Mouse (Mus musculus) heart, embryonic 10.5 days (tissue): Measurements from ENCODE around the gene Med19. TPM values are rescaled to one million over a fixed set of nuclear protein-coding genes. Genes with fewer than 3 reads are reported as not detected.

Experiments
- DNase-seq: peaks from one replicate; pipeline ENCODE4 v3.0.0-alpha.2; 2017; ENCODE audit warnings: low spot score
- H3K27ac ChIP-seq: fragments of 300-500 bp; sonication (generic); 2 replicates; pipeline ENCODE4 v1.5.1; 2016; ENCODE audit warnings: mild to moderate bottlenecking
- H3K27me3 ChIP-seq: fragments of 300-500 bp; sonication (generic); 2 replicates; pipeline ENCODE4 v1.6.1; 2016; ENCODE audit warnings: mild to moderate bottlenecking; ENCODE audit not compliant: poor library complexity, insufficient read depth, severe bottlenecking
- H3K36me3 ChIP-seq: fragments of 300-500 bp; sonication (generic); 2 replicates; pipeline ENCODE4 v1.6.1; 2016; ENCODE audit warnings: mild to moderate bottlenecking, moderate library complexity
- H3K4me1 ChIP-seq: fragments of 300-500 bp; sonication (generic); 2 replicates; pipeline ENCODE4 v1.6.1; 2016; ENCODE audit warnings: mild to moderate bottlenecking
- H3K4me3 ChIP-seq: fragments of 300-500 bp; sonication (generic); 2 replicates; pipeline ENCODE4 v1.5.1; 2016; ENCODE audit warnings: mild to moderate bottlenecking, moderate library complexity
- H3K9me3 ChIP-seq: fragments of 300-500 bp; sonication (generic); 2 replicates; pipeline ENCODE4 v1.6.1; 2016; ENCODE audit warnings: mild to moderate bottlenecking, moderate library complexity
- WGBS: fragments of 180-500 bp; shearing (Covaris S2); methylation state at CpG from one replicate; pipeline ENCODE4 v1.1.7; 2016; 5-methylcytosine and 5-hydroxymethylcytosine counted together
- polyA plus RNA-seq: library from polyadenylated mRNA; unstranded; fragments of >200 nt; fragmentation: Nextera tagmentation; extraction: Ambion mirVana; gene quantifications from 2 replicates; pipeline ENCODE4 v1.2.1, GENCODE M21; 2016

Gene Med19
- polyA plus RNA-seq, 1 experiment from 2014 or later: 39.9 TPM

- no peaks in the 10 kb centered on the region for H3K27me3 ChIP-seq
- 80% methylated on average over 1 of the region's 1 CpGs for WGBS
Measured at GRCm38 (mm10) chr2:84732394-84732793, 54.2 kb downstream of the Med19 start.

DNA sequence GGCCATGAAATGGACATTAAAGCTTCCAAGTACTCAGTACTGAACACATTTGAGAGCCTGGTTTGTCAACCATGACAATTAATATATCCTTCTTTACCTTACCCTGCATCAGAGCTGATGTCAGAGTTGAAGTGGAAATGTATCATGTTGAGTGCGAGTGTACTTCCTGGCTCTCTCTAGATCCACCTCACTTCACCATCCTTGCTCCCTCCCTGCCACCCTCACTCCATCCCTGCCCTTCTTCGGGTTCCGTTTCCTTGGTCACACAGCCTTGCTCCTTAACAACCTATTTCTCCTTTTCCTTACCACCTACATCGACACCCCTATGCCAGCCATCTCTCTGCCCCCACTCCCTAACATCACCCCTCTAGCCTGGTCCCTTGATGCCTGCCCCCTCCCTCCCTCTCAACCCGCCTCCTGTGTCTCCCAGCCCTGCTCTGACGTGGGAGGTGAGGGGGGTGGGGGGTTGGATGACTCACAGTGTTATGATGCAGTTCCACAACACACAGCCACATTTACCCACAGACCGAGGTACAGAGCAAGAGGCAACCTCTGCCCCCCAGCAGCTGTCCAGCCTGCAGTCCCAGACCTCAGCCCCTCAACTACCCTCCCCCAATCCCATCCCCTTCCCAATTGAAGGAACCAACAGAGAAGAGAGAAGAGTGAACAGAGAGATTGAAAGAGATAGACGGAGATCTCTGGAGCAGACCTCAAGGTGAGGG, 55.5 kb downstream of the Med19 start, which contains the start of gene Ypel4:
Gene Ypel4, plus strand, starts transcription at position 480 of the 722 bp plus-strand sequence.
- peak within 1 kb of the TSS; percentile 60 for H3K4me3 ChIP-seq
- H3K4me1 ChIP-seq: peaks cover 51% of the 10 kb centered on the region
- peak; percentile 88 for DNase-seq
- no peaks in the 10 kb centered on the region for H3K9me3 ChIP-seq
- no peaks in the 10 kb centered on the region for H3K36me3 ChIP-seq
- no peaks in the 10 kb centered on the region for H3K27me3 ChIP-seq
- WGBS: 3% methylated on average over 8 of the region's 8 CpGs
- peak within 1 kb of the TSS; percentile 84 for H3K27ac ChIP-seq

More at GRCm38 (mm10) chr2:84732394-84732793, 54.2 kb downstream of the Med19 start:
- H3K4me1 ChIP-seq: peaks cover 41% of the 10 kb centered on the region
- H3K9me3 ChIP-seq: no peaks in the 10 kb centered on the region
- H3K4me3 ChIP-seq: no peak overlapping the region
- peak; percentile 28 for DNase-seq
- no peak overlapping the region for H3K27ac ChIP-seq
- H3K36me3 ChIP-seq: no peaks in the 10 kb centered on the region

GRCm38 (mm10) chr2:84734351-84734864, 56.2 kb downstream of the Med19 start:
- DNase-seq: no peak
- Histone ChIP-seq H3K36me3 (no peaks in the 10 kb centered on the region), H3K9me3 (no peaks in the 10 kb centered on the region), H3K27me3 (no peaks in the 10 kb centered on the region), H3K4me1 (peaks cover 57% of the 10 kb centered on the region), H3K27ac (peak overlapping the region; percentile 84), H3K4me3 (peak overlapping the region; percentile 60)
- under 1% methylated on average over 11 of the region's 11 CpGs for WGBS

- peaks cover 62% of the 10 kb centered on the region for H3K4me1 ChIP-seq
- 0 out of 2 replicates have a peak, but pooled peaks cover 1% of the 10 kb centered on the region for H3K36me3 ChIP-seq
- H3K9me3 ChIP-seq: no peaks in the 10 kb centered on the region
- peak overlapping the region; percentile 60 for H3K4me3 ChIP-seq
- no peak for DNase-seq
- H3K27ac ChIP-seq: peak overlapping the region; percentile 84
- 3% methylated on average over 2 of the region's 2 CpGs for WGBS
- H3K27me3 ChIP-seq: no peaks in the 10 kb centered on the region
Measured at GRCm38 (mm10) chr2:84734919-84735318, 56.7 kb downstream of the Med19 start.

- peak; percentile 92 for DNase-seq
- 12% methylated on average over 7 of the region's 7 CpGs for WGBS
- Histone ChIP-seq H3K4me3 (peak overlapping the region; percentile 60), H3K27me3 (no peaks in the 10 kb centered on the region), H3K9me3 (no peaks in the 10 kb centered on the region), H3K4me1 (peaks cover 67% of the 10 kb centered on the region), H3K27ac (peak overlapping the region; percentile 84), H3K36me3 (peaks cover 7% of the 10 kb centered on the region; the same call in 1 of the 2 replicates)
Measured at GRCm38 (mm10) chr2:84735346-84735920, 57.2 kb downstream of the Med19 start.

GRCm38 (mm10) chr2:84736312-84737161, 58.3 kb downstream of the Med19 start:
- Histone ChIP-seq H3K9me3 (no peaks in the 10 kb centered on the region), H3K36me3 (peaks cover 18% of the 10 kb centered on the region), H3K27ac (peak overlapping the region; percentile 84), H3K27me3 (no peaks in the 10 kb centered on the region), H3K4me3 (peak overlapping the region; percentile 60), H3K4me1 (peaks cover 77% of the 10 kb centered on the region)
- no peak for DNase-seq
- WGBS: 9% methylated on average over 27 of the region's 27 CpGs

GRCm38 (mm10) chr2:84737451-84737925, 59.3 kb downstream of the Med19 start:
- Histone ChIP-seq H3K27ac (peak overlapping the region; percentile 84), H3K36me3 (peaks cover 25% of the 10 kb centered on the region), H3K9me3 (no peaks in the 10 kb centered on the region), H3K4me3 (peak overlapping the region; percentile 1; the same call in 1 of the 2 replicates), H3K4me1 (peaks cover 87% of the 10 kb centered on the region), H3K27me3 (no peaks in the 10 kb centered on the region)
- 8% methylated on average over 8 of the region's 8 CpGs for WGBS
- DNase-seq: peak; percentile 82

Other genes starting within 250 kb of the Med19 start
- gene Tfpi, start 201.6 kb upstream of the Med19 start, polyA plus RNA-seq: 56.5 and 68.8 TPM in 2 replicates
- gene Ctnnd1, start 27.6 kb upstream of the Med19 start, polyA plus RNA-seq: 65.2 and 91.5 TPM in 2 replicates
- 0.21 and 0.29 TPM in 2 replicates for gene Btbd18, start 19.3 kb upstream of the Med19 start, polyA plus RNA-seq
- 347 and 370 TPM in 2 replicates for gene Selenoh, start 7.6 kb upstream of the Med19 start, polyA plus RNA-seq
- gene Gm28635, start 361 bp upstream of the Med19 start, polyA plus RNA-seq: not detected in 2 replicates
- gene Tmx2, start 738 bp downstream of the Med19 start, polyA plus RNA-seq: 172 and 182 TPM in 2 replicates
- 33.3 and 33.4 TPM in 2 replicates for gene Zdhhc5, start 36.8 kb downstream of the Med19 start, polyA plus RNA-seq
- gene Clp1, start 48.9 kb downstream of the Med19 start, polyA plus RNA-seq: 30.0 and 42.1 TPM in 2 replicates
- 6.4 and 6.8 TPM in 2 replicates for gene Ypel4, start 55.7 kb downstream of the Med19 start, polyA plus RNA-seq
- gene Gm19426, start 65.3 kb downstream of the Med19 start, polyA plus RNA-seq: 6.9 and 7.3 TPM in 2 replicates
- 22.0 and 28.5 TPM in 2 replicates for gene Serping1, start 97.0 kb downstream of the Med19 start, polyA plus RNA-seq
- gene Ube2l6, start 120.4 kb downstream of the Med19 start, polyA plus RNA-seq: 51.3 and 65.3 TPM in 2 replicates
- 0.18 and 0.19 TPM in 2 replicates for gene Smtnl1, start 144.2 kb downstream of the Med19 start, polyA plus RNA-seq
- 82.9 and 92.9 TPM in 2 replicates for gene Timm10, start 148.6 kb downstream of the Med19 start, polyA plus RNA-seq
- 38.9 and 41.0 TPM in 2 replicates for gene Slc43a1, start 160.4 kb downstream of the Med19 start, polyA plus RNA-seq
- 0.33 and 0.88 TPM in 2 replicates for gene Rtn4rl2, start 208.3 kb downstream of the Med19 start, polyA plus RNA-seq